Mouse (Mus musculus): ENCODE results near the gene Kctd19.

Gene Kctd19

DNA sequence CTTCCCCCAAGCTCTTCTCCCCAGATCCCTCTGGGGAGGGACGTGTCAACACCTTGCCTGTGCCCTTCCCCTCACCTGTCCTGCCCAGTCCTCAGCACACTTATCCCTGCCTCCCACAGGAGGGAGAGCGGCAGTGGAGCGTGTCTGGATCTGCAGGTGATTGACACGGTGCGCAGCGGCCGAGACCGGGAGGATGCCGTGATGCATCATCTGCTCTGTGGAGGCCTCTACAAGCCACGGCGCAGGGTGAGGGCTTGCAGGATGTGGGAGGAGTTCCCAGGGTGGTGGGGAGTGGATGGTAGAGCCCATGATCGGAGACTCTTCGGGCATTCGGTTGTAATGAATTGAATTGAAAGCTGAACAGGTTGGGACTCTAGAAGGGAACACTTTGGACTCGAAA, 54.1 kb downstream of the Kctd19 start:
- DNase-seq (ENCODE audit: low spot score in 2 of 2): no peak

DNA sequence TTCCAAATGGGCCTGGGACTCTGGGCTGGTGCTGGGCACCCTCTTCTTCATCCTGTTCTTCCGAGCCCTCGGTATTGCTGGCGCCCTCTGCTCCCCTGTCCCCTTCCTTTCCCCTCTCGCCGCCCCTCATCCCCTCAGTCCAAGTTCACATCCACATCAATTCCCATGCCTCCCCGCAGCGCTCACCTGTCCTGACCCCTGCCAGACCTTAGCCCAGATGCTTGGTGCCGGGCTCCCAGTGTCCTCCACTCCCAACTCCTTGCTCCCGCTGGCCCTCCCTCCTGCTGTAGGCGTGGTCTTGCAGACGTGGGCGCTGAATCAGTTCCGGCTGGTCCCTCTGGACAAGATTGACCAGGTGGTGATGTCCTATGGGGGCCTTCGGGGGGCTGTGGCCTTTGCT, 56.6 kb downstream of the Kctd19 start:
- DNase-seq (ENCODE audit: low spot score in 2 of 2): no peak

DNA sequence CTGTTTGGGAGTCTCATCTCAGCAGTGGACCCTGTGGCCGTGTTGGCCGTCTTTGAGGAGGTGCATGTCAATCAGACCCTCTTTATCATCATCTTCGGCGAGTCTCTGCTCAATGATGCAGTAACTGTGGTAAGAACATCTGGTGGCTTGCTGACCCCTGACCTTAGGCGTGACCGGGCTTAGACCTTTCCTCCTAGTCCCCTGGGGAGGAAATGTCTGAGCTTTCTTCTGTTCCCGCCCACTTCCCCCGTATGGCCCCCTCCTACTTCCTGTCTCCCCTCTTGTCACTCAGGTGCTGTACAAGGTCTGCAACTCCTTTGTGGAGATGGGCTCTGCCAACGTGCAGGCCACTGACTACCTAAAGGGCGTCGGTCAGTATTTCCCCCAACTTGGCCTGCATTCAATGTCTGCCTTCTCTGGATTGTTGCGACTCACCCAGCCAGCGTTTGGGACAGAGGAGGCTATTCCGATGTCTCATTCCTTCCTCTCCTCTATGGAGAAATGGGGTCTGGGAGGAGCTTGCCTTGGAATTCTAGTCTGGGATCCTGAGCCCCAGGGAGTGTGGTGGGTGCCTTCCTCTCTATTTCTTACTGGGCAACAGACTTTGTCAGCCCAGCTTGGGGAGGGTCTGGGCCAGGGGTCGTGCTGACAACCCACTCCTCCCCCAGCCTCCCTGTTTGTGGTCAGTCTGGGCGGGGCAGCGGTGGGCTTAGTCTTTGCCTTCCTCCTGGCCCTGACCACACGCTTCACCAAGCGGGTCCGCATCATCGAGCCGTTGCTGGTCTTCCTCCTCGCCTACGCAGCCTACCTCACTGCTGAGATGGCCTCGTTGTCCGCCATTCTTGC, 57.9 kb downstream of the Kctd19 start:
- DNase-seq (ENCODE audit: low spot score in 2 of 2): peak; percentile 27 to 52

DNA sequence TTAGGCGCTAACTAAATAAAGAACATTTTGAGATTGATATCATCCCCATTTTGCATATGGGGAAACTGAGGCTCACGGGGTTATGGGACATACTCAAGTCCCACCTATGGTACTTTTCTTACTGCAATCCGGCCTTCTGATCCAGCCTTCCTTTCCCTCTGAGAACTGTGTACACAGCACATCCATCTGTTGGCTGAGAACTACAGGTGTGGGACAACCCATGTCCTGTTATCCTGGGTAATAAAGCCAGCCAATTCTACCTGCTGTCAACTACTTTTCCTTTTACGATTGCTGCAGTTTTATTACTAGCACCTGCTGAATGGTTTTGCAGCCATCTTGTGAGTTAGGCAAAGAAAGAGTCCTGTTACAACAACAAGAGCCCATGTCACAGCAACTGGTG, 58.8 kb downstream of the Kctd19 start:
- DNase-seq (ENCODE audit: low spot score in 2 of 2): no peak

DNA sequence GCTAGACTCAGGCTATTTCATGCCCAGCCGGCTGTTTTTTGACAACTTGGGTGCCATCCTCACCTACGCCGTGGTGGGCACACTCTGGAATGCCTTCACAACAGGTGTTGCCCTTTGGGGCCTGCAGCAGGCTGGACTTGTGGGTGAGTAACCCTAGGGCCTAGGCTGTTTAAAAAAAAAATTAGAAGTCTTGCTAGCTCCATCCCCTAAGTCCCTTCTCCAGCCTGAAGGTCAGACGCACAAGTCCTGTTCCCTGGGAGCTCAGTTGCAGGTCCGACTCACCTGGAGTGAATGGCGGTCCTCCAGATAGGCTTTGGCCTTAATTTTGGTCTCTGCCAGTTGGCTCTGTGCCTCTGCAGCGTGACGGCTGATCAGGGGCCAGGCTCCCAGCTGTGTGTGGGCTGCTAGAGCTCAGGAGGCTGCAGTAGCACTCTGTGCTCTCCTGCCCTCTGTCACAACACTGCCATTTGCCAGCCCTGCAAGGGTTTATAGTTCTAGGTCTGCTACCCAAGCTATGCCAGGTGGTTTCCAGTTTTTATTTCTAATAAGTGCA, 59.6 kb downstream of the Kctd19 start:
- no peak for DNase-seq (ENCODE audit: low spot score in 2 of 2)

DNA sequence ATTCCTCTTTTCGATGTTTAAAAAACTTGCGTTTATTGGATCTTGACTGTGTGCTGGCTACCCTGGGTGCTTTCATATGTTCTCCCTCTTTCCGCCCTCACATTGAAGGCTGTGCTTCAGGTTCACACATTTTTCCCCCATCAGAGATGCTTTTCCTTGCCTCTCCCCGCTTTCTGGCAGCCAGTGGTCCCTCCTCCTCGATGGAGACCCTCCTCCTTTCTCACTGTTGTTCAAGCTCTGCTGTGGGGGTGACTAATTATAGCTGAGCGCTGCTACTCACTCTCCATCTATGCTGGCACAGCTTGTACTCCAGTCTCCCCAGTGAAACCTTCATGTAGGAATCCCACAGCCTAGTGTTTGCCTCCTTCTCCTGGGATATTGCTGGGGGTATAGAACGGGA, 63.1 kb downstream of the Kctd19 start:
- no peak for DNase-seq (ENCODE audit: low spot score in 2 of 2)

DNA sequence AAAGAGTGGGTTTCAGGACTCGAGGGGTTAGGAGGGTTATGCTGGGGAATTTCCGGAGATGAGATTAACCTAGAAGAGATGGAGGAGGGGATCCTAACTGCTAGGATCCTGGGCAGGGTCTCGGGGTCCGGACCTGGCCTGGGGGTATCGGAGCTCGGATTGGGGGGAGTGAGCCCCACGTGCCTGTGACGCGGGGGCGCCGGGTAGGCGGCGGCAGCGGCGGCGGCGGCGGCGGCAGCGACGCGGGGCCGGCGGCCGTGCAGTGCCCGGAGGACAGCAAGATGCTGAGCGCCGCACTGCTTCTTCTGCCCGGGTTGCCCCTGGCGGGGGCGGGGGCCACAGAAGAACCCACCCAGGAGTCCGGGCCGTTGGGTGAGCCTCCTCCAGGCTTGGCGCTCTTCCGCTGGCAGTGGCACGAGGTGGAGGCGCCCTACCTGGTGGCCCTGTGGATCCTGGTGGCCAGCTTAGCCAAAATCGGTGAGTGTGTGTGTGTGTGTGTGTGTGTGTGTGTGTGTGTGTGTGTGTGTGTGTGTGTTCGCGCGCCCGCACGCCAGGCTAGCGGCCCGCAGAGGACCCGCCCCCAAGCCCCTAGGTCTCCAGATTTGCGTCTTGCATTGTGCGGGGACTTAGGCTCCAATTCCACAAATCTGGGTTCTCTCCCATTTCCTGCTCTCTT, 64.1 kb downstream of the Kctd19 start:
- no peak for DNase-seq (ENCODE audit: low spot score in 2 of 2)

DNA sequence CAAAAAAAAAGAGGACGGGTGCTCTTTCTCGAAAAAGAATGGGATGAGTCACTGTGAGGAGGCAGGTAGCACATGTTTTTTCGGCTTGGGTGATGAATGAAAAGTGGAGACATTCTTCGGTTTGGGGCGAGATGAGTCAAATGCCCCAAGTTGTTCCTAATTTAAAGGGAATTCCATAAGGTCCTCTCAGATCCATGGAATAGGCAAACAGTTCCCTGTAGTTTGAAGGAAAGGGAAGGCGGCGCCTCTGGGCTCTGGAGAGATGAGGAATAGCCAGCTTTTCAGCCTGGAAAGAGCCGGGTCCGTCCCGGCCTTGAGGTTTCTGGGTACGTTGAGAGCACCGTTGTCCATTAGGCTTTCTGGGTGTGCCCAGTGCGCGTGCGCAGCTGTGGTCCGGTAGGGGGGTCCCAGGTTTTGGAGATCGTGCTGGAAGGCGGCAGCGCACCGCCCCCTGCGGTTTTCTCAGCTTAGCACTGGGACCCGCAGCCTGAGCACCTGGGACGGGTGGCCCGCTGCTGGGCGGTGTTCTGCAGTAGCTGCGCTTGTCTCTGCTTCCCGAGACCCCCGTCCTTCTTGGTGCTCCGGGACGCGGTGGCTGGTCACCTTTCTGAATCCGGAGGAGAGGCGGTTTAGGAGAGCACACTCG, 64.7 kb downstream of the Kctd19 start, which contains the start of gene Slc9a5:
TSS of gene Slc9a5 (plus strand) at position 394 of the 646 bp plus-strand sequence.
- peak; percentile 57 for DNase-seq (ENCODE audit: low spot score in 2 of 2)

DNA sequence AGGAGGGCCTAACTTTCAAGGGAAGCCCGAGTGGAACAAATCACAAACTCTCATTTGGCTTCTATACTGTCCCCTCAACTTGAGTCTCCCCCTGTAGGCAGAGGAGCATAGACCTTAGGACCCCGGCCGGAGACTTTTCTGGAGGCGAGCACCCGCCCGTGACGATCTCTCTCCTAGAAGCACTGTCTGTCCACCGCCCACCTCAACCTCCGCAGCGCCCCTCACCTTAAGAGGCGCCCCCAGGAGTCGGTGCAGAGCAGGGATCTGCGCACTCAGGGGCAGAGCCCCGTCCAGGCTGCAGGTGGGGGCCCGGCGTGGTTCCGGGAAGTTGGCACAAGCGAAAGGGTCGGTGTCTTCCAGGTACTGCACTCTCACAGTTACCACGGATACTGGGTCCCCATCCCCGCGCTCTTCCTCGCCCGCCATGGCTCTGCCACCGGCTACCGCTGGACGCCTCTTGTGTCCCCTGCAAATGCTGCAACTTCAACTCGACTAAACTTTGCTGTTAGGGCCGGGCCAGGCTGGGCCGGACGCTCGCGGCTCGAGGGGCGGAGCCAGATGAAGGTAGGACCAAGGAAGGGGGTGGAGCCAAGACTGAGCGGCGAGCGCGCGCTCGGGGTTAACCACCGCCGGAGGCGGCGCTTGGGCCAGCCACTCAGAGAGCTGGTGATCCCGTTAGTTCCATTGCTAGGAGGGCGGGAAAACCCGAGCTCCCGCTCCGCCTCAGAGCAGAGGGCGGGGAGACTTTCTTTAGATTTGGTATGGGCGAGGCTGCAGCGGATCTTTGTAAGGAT, 65.7 kb downstream of the Kctd19 start, which contains the start of gene Fhod1:
TSS of gene Fhod1 (minus strand) at position 526 of the 794 bp plus-strand sequence.
- peak; percentile 75 for DNase-seq (ENCODE audit: low spot score in 2 of 2)

DNA sequence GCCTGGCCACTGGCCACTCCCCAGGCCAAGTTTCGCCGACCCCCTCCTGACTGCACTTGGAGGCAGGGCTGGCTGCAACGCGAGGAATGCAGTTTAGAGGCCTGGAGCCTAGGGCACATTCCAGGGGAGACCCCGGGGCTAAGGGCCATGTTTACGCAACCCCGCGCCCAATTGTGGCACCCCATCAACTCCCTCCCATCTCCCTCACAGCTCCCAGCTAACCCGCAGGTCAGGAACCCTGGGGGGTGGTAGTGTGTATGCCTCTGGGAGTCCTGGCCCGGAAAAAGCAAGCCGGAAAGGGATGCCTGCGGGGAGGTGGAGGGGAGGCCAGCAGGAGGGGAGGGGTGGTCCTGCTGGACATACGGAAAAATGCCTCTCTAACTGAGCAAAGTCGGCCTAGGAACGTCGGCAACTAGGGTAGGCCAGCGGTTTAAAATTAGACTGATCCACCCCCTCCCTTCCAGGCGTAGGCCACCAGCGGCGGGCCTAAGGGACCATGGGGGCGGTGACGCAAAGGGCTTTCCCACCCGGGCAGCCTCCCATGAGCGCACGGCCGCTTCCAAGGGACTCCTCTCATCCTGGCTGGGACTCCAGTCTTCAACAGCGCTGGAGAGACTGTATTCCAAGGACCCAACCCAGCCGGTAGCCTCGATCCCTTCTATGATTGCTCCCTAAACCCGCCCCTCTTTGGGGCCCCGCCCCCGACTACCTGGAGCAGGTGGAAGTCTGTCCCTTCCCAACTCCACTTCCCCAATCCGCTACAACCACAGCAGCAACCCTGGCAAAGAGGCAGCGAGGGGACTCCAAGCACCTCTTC, 66.5 kb downstream of the Kctd19 start:
- DNase-seq (ENCODE audit: low spot score in 2 of 2): peak in 1 of 2 experiments; percentile 27

DNA sequence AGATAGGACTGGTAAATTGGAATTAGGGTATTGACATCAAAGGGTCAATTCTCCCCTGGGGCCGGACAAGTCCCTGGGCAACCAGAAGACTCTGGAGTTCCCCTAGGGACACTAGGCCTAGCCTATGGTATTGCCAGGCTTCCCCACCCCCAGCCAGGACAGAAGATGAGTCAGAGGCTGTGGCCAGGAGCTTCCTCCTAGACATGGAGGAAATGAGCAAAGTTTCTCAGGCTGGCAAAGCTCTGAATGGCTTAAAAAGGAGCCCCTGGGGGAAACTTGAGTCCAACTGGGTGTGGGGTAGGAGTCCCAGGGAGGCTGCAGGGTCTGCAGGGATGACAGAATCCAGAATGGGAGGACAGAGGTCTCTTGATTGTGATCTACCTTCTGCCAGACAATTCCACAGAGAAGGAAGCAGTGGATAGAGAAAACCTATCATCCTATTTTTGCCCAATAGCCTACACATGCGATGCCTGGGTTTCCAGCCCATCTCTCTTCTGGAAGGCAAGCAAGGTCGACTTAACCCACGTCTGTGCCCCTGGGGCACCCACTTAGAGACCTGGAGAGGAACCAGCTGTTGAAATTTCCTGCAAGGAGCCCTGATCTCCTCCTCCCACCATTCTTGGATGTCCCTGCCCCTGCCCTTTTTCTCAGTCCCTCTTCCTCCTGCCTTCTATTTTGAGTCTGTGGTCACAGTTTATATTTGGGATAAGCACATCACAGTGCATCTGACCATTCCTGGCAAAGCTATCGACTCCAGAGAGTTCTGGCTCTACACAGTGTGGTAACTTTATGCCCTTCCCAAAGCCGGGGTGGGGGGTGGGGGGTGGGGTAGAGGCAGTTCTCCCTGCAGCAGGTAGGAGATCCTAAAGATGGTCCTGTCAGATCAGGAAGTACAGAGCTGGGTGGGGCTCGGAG, 68.0 kb downstream of the Kctd19 start:
- no peak for DNase-seq (ENCODE audit: low spot score in 2 of 2)

DNA sequence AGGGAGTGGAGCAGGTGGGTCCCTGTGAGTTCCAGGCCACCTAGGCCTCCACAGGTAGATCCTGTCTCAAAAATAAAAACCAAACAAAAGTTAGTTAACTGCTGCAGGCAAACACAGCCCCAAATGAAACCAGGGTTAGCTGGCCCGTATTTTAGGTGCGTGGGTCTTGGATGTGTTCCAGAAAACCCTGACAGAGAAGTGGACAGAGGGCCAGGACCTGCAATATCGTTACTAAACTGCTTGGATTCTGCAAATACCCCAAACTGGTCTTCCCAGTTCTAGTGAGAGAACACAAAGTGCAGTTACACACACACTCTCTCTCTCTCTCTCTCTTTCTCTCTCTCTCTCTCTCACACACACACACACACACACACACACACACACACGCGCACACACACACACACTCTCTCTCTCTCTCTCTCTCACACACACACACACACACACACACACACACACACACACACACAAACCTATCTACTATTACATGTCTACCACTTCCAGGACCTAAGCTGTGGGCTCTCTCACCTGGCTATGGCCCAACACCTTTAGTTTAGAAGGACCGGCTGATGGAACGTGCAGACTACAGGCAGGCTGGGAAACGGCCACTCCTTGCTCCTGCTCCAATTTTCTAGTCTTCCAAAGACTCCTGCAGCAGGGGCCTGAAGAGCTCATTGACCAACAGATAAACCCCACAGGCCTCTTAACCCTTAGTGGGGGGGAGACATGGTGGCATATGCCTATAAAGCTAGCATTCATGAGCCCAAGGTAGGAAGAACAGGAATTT, 69.3 kb downstream of the Kctd19 start:
- no peak for DNase-seq (ENCODE audit: low spot score in 2 of 2)

DNA sequence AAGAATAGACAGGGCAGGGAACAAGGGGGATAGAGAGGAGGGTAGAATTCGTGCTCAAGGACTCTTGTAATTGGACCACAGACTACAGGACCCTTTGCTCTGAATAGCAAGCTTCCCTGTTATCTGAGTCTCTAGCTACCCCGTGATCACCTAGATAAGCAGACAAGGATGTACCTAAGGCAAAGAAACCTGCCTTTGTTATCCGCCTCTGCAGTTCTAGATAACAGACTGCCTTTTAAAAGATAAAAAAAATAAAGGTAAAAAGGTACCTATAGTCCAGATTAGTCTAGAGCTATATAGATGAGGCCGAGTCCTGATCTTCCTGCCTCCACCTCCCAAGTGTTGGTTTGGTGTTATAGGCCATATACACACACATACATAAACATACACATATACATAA, 70.5 kb downstream of the Kctd19 start:
- no peak for DNase-seq (ENCODE audit: low spot score in 2 of 2)

DNA sequence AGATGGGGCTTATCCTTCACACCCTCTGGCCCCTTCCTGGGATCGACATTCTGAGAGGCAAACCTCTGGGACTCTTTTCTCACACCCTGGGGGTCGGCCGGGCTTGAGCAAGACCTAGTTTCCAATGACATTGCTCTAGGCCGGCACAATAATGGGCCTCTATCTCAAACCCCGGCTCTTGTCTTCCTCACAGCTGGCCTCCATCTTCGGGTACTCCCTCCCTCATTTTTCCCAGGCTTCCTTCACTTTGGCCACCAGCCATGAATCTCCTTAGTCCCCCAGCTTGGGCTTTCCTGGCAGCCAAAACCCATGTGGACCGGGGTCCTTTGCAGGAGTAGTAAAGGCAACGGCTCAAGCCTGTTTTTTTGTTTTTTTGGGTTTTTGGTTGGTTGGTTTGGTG, 71.9 kb downstream of the Kctd19 start:
- DNase-seq (ENCODE audit: low spot score in 2 of 2): no peak

DNA sequence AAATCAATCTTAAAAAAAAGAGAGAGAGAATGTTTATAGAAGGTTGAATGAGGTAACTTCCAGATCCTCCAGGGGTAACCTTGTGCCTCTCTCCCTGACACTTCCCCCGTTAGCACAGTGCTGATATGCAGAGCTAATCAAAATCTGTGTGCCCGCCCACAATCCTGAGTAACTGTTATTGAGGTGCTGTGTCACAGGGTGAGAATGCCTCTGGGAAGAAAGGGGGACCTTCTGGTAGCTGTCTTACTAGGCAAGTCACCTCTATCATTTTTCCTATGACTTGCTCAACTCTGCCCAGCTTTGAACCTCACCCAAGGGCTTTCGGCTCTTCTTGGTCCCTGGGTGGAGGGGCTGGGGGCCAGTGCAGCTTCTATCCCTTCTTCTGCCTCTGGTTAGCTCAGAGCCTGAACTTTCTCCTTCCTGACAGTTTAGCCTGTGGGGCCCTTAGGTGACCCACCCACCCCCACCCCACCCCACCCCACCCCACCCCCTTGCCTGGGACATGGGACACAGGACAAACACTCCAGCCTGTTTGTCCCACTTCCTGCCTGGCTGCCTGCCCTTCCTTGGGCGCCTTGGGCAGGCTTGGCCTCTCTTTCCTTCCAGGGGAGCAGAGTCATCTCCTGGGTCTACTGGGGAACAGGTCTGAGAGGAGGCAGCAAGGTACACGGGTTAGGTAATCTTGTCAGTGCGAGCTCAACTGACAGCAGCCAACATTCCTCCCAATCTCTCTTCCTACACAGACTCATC, 73.2 kb downstream of the Kctd19 start:
- DNase-seq (ENCODE audit: low spot score in 2 of 2): no peak

DNA sequence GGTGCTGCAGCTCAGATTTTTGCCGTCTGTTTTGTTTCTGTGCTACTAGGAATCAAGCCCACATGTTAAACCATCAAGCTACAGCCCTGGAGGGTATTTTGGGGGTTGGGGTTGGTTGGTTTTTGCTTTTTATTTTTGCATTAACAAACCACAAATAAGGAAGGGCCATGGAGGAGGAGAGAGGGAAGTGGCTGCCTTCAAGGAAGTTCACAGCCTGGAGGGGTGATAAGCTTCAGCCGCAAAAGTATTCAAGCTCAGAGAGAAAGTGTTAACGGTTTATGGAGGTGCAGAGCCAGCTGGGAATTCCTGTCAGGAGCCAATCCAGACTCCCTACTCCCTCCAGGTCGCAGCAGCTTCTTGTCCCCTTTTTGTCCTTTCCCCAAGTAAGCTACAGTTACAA, 74.3 kb downstream of the Kctd19 start:
- DNase-seq (ENCODE audit: low spot score in 2 of 2): no peak

DNA sequence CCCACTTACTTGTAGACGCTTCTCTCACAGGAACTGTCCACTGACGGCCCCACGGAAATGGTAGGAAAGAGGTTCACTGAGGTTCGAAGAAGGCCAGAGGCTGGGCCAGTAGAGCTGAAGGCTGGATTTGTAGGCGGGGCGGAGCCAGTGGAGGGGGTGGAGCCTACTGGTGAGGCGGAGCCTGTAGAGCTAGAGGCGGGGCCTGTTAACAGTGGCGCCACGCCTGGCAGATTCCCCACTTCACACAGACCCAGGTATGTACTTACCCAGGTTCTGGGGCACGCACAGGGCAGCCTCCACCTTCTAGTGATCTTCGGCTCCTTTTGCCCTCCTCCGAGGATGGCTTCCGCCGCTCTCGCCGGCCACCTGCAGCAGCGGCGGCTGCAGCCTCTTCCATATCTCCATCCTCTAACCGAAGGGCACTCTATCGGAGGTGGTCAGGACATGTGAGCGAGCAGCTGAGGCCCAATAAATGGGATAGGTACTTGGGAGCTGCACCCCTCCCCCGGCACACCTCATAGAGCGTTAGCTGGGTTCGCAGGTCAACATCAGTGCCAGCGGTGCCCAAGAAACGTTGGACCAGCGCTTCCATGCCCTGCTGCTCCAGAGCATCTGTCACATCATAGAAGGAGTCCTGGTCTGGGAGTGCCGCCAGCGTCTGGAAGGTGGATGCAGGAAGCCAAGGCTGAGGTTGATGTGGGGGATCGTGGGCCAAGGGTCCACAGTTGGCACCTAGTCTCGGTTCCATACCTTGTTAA, 76.8 kb downstream of the Kctd19 start:
- DNase-seq (ENCODE audit: low spot score in 2 of 2): no peak
